In the genomic region with DNA sequence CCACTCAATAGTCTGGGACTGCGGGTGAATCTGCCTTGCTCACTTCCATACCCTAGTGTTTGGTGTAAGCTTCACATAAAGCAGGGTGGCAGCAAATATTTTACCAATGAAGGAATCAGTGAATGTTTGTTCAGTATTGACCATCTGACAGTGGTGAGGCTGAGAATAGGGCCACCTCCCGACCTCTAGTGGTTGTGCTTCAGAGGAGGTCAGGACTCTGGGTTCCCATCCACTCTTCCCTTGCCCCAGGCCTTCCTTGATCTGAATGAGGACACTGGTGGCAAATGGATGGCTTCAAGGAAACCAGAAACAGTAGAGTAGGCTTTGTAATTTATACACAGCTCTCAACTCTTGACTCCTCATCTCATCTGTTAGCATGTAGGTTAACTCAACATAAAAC, we compare ENCODE assay signal across 16 mouse cellular contexts. TPM values are rescaled to one million over a fixed set of nuclear protein-coding genes. Genes with fewer than 3 reads are reported as not detected.
DNase-seq lines count a peak whose midpoint lies in the region; ATAC-seq and TF ChIP-seq lines count a peak whose summit lies in the region.
"Had no signal": no experiment of that assay in that cellular context is flagged by ENCODE, and none has a peak within 500 bp of the region (broad histone marks: within the 10 kb centered on the region; RNA-seq: fewer than 3 reads in every experiment).

No protein-coding gene starts in this region.

- peaks cover 6% of the 10 kb centered on the region for H3K36me3 ChIP-seq in heart, embryonic 15.5 days
- 0 out of 2 replicates have a peak, but pooled peaks cover 3% of the 10 kb centered on the region for H3K36me3 ChIP-seq in heart, embryonic 11.5 days (ENCODE audit: control insufficient read depth, insufficient read depth, low read length)
- peaks cover 11% of the 10 kb centered on the region for H3K36me3 ChIP-seq in midbrain, embryonic 10.5 days
- H3K36me3 ChIP-seq in midbrain, embryonic 11.5 days (ENCODE audit: control insufficient read depth, insufficient read depth, low read length): no peaks in the 10 kb centered on the region
- no peaks in the 10 kb centered on the region for H3K36me3 ChIP-seq in splenic B cell, adult 2 months (ENCODE audit: control insufficient read depth, insufficient read depth, low read length, poor library complexity, severe bottlenecking)
- H3K36me3 ChIP-seq in forebrain, embryonic 11.5 days (ENCODE audit: control insufficient read depth, insufficient read depth, low read length): peaks cover 3% of the 10 kb centered on the region; the same call in 1 of the 2 replicates

- H3K4me1 ChIP-seq in heart, embryonic 15.5 days (replicated peaks): peaks cover 18% of the 10 kb centered on the region
- peaks cover 13% of the 10 kb centered on the region for H3K4me1 ChIP-seq in heart, embryonic 11.5 days (ENCODE audit: control insufficient read depth, insufficient read depth, low read length)
- peaks cover 29% of the 10 kb centered on the region for H3K4me1 ChIP-seq in midbrain, embryonic 10.5 days
- H3K4me1 ChIP-seq in midbrain, embryonic 11.5 days (ENCODE audit: control insufficient read depth, insufficient read depth, low read length): peaks cover 7% of the 10 kb centered on the region
- H3K4me1 ChIP-seq in bone marrow macrophage, adult 2 months (ENCODE audit: control insufficient read depth, insufficient read depth, low read length): peaks cover 26% of the 10 kb centered on the region
- H3K4me1 ChIP-seq in forebrain, embryonic 11.5 days (replicated peaks; ENCODE audit: control insufficient read depth, insufficient read depth, low read length): peaks cover 7% of the 10 kb centered on the region; the same call in 1 of the 2 replicates

- H3K27ac ChIP-seq in heart, embryonic 15.5 days: peak overlapping the region; percentile 99; the same call in 1 of the 2 replicates
- no peak overlapping the region for H3K27ac ChIP-seq in heart, embryonic 11.5 days (ENCODE audit: low read depth, low read length)
- H3K27ac ChIP-seq in midbrain, embryonic 10.5 days (replicated peaks): peak overlapping the region; percentile 94
- no peak overlapping the region for H3K27ac ChIP-seq in midbrain, embryonic 11.5 days (ENCODE audit: low read depth, low read length)
- H3K27ac ChIP-seq in bone marrow macrophage, adult 2 months (ENCODE audit: insufficient read depth, low read depth, low read length): peak overlapping the region; percentile 66; the same call in 1 of the 2 replicates
- H3K27ac ChIP-seq in forebrain, embryonic 11.5 days (ENCODE audit: low read depth, low read length): no peak overlapping the region

- H3K9ac ChIP-seq in heart, embryonic 15.5 days: no peak overlapping the region
- H3K9ac ChIP-seq in heart, embryonic 11.5 days (ENCODE audit: low read depth, low read length): no peak overlapping the region
- H3K9ac ChIP-seq in midbrain, embryonic 11.5 days (ENCODE audit: low read length): no peak overlapping the region
- H3K9ac ChIP-seq in forebrain, embryonic 11.5 days (ENCODE audit: low read length): no peak overlapping the region

- no peaks in the 10 kb centered on the region for H3K27me3 ChIP-seq in heart, embryonic 15.5 days
- no peaks in the 10 kb centered on the region for H3K27me3 ChIP-seq in heart, embryonic 11.5 days (ENCODE audit: control insufficient read depth, insufficient read depth, low read length)
- H3K27me3 ChIP-seq in midbrain, embryonic 10.5 days (ENCODE audit: low read depth, poor library complexity, severe bottlenecking): no peaks in the 10 kb centered on the region
- H3K27me3 ChIP-seq in midbrain, embryonic 11.5 days (ENCODE audit: control insufficient read depth, insufficient read depth, low read length): no peaks in the 10 kb centered on the region
- no peaks in the 10 kb centered on the region for H3K27me3 ChIP-seq in splenic B cell, adult 2 months (ENCODE audit: control insufficient read depth, insufficient read depth, low read length, poor library complexity, severe bottlenecking)
- no peaks in the 10 kb centered on the region for H3K27me3 ChIP-seq in forebrain, embryonic 11.5 days (ENCODE audit: control insufficient read depth, insufficient read depth, low read length)

- DNase-seq in midbrain, embryonic 10.5 days (ENCODE audit: low spot score): no peak
- DNase-seq in midbrain, embryonic 11.5 days (ENCODE audit: low spot score, missing footprints): no peak
- peak; percentile 20 for DNase-seq in splenic B cell, adult 2 months (ENCODE audit: low read depth, low spot score)
- no peak for DNase-seq in forebrain, embryonic 11.5 days (ENCODE audit: low spot score)
- no peak for DNase-seq in retina, postnatal 1 day
- DNase-seq: adrenal gland, adult 2 months; kidney, adult 9 months; kidney, postnatal 36 days; lung, adult 18-20 months; midbrain, embryonic 14.5 days; thymus, postnatal 14 days had no signal

- H3K4me2 ChIP-seq in heart, embryonic 15.5 days: no peak overlapping the region
- H3K4me2 ChIP-seq in heart, embryonic 11.5 days: no peak overlapping the region
- no peak overlapping the region for H3K4me2 ChIP-seq in midbrain, embryonic 11.5 days
- no peak overlapping the region for H3K4me2 ChIP-seq in forebrain, embryonic 11.5 days (ENCODE audit: low read depth, low read length, severe bottlenecking)

- no peak overlapping the region for H3K4me3 ChIP-seq in heart, embryonic 15.5 days
- no peak overlapping the region for H3K4me3 ChIP-seq in heart, embryonic 11.5 days (ENCODE audit: low read depth, low read length)
- H3K4me3 ChIP-seq in midbrain, embryonic 10.5 days: no peak overlapping the region
- no peak overlapping the region for H3K4me3 ChIP-seq in midbrain, embryonic 11.5 days (ENCODE audit: low read depth, low read length)
- H3K4me3 ChIP-seq in bone marrow macrophage, adult 2 months (ENCODE audit: insufficient read depth, low read length): no peak overlapping the region
- no peak overlapping the region for H3K4me3 ChIP-seq in forebrain, embryonic 11.5 days (ENCODE audit: low read depth, low read length)

- no peak for ATAC-seq in heart, embryonic 15.5 days (replicated peaks; ENCODE audit: insufficient number of reproducible peaks, insufficient read depth, low FRiP score, low read depth)
- ATAC-seq in heart, embryonic 11.5 days (replicated peaks; ENCODE audit: insufficient number of reproducible peaks, low FRiP score, low TSS enrichment): no peak
- no peak for ATAC-seq in midbrain, embryonic 11.5 days (ENCODE audit: low FRiP score)
- ATAC-seq in forebrain, embryonic 11.5 days (replicated peaks; ENCODE audit: low FRiP score): no peak
- ATAC-seq: forebrain, embryonic 14.5 days; hindbrain, embryonic 16.5 days had no signal

- TF ChIP-seq POLR2A in bone marrow macrophage, adult 2 months (IDR thresholded peaks at IDR 0.05; ENCODE audit: borderline replicate concordance, low read depth, low read length): no peak

- no peak for TF ChIP-seq CTCF in bone marrow macrophage, adult 2 months (IDR thresholded peaks at IDR 0.05; ENCODE audit: low read depth, low read length)

- H3K9me3 ChIP-seq in heart, embryonic 15.5 days (replicated peaks): no peaks in the 10 kb centered on the region
- no peaks in the 10 kb centered on the region for H3K9me3 ChIP-seq in heart, embryonic 11.5 days (replicated peaks; ENCODE audit: control insufficient read depth, low read length)
- no peaks in the 10 kb centered on the region for H3K9me3 ChIP-seq in midbrain, embryonic 10.5 days (replicated peaks)
- H3K9me3 ChIP-seq in midbrain, embryonic 11.5 days (ENCODE audit: control insufficient read depth, low read length): no peaks in the 10 kb centered on the region
- H3K9me3 ChIP-seq in forebrain, embryonic 11.5 days (ENCODE audit: control insufficient read depth, low read length): no peaks in the 10 kb centered on the region

- WGBS in heart, embryonic 15.5 days: 58% methylated on average over 2 of the region's 2 CpGs
- 45% methylated on average over 2 of the region's 2 CpGs for WGBS in heart, embryonic 11.5 days (ENCODE audit: insufficient replicate concordance)
- WGBS in midbrain, embryonic 10.5 days: 67% methylated on average over 2 of the region's 2 CpGs
- 68% methylated on average over 2 of the region's 2 CpGs for WGBS in midbrain, embryonic 11.5 days
- 60% methylated on average over 2 of the region's 2 CpGs for WGBS in forebrain, embryonic 11.5 days

RNA-seq across cellular contexts. Expression of gene Fchsd2, which starts 14.0 kb away (rescaled TPM):
- polyA plus RNA-seq in heart, embryonic 15.5 days (2015; fragmentation: Nextera tagmentation; extraction: Ambion mirVana): 14.8 and 15.8 TPM in 2 replicates
- polyA plus RNA-seq in heart, embryonic 11.5 days (2014; fragmentation: Nextera tagmentation; extraction: Ambion mirVana): 16.3 and 20.4 TPM in 2 replicates
- polyA plus RNA-seq in midbrain, embryonic 10.5 days (2016; fragmentation: Nextera tagmentation; extraction: Ambion mirVana): 19.0 and 21.2 TPM in 2 replicates
- polyA plus RNA-seq in midbrain, embryonic 11.5 days (2014; fragmentation: Nextera tagmentation; extraction: Ambion mirVana): 24.7 and 24.8 TPM in 2 replicates
- polyA plus RNA-seq in bone marrow macrophage, adult 2 months (2012; ENCODE audit: insufficient read depth, insufficient read length, missing spikeins): 51.2 and 53.0 TPM in 2 replicates
- 31.0 and 33.2 TPM in 2 replicates for polyA plus RNA-seq in forebrain, embryonic 11.5 days (2014; fragmentation: Nextera tagmentation; extraction: Ambion mirVana)

Comparison
In these comparisons a context has a peak if more than half of its experiments do, and no peak if none do; other contexts are left out.
1. H3K27ac ChIP-seq: peak in heart, embryonic 15.5 days (single experiment), midbrain, embryonic 10.5 days (single experiment) and bone marrow macrophage, adult 2 months (single experiment); none in heart, embryonic 11.5 days (single experiment), midbrain, embryonic 11.5 days (single experiment) and forebrain, embryonic 11.5 days (single experiment).